Mouse (Mus musculus) C2C12 (cell line): ENCODE measurements around the gene Dock10. TPM values are rescaled to one million over a fixed set of nuclear protein-coding genes. Genes with fewer than 3 reads are reported as not detected.
"Not testable (repeated sequence)": the region's sequence is repeated elsewhere in the genome, so short reads cannot be mapped to it uniquely, and the experiment has no call there.

Experiments used
- H3K27me3 ChIP-seq: one replicate; pipeline ENCODE4 v1.6.1; 2011; ENCODE audit not compliant: control insufficient read depth, insufficient read depth, insufficient read length
- H3K36me3 ChIP-seq: one replicate; pipeline ENCODE4 v1.6.1; 2011; ENCODE audit not compliant: control insufficient read depth, insufficient read depth
- H3K4me3 ChIP-seq: one replicate; pipeline ENCODE4 v1.5.1; 2011; ENCODE audit warnings: mild to moderate bottlenecking, control low read depth; ENCODE audit not compliant: poor library complexity, insufficient read depth, severe bottlenecking
- H3K79me2 ChIP-seq: one replicate; pipeline ENCODE4 v1.6.1; 2011; ENCODE audit not compliant: control insufficient read depth, insufficient read depth
- H3K79me3 ChIP-seq: one replicate; pipeline ENCODE4 v1.6.1; 2011; ENCODE audit warnings: low read depth, control low read depth
- H3ac ChIP-seq: one replicate; pipeline ENCODE3; 2011; ENCODE audit warnings: low read depth; ENCODE audit not compliant: control insufficient read depth, insufficient read length
- CEBPB ChIP-seq: IDR thresholded peaks from one replicate; pipeline ENCODE4 v1.6.1; 2011; ENCODE audit warnings: low read depth, mild to moderate bottlenecking, control low read depth, moderate library complexity
- CTCF ChIP-seq: IDR thresholded peaks from one replicate; pipeline ENCODE4 v1.5.1; 2011; ENCODE audit not compliant: control insufficient read depth, insufficient read depth, insufficient read length
- FOSL1 ChIP-seq: IDR thresholded peaks from one replicate; pipeline ENCODE4 v1.8.0; 2011; ENCODE audit warnings: mild to moderate bottlenecking, low read length; ENCODE audit not compliant: poor library complexity, insufficient read depth, severe bottlenecking
- MAX ChIP-seq: IDR thresholded peaks from one replicate; pipeline ENCODE4 v1.6.1; 2011; ENCODE audit warnings: mild to moderate bottlenecking, control low read depth
- MYOD1 ChIP-seq: IDR thresholded peaks from one replicate; pipeline ENCODE4 v1.6.1; 2011; ENCODE audit warnings: low read depth; ENCODE audit not compliant: control insufficient read depth, insufficient read length
- MYOG ChIP-seq: IDR thresholded peaks from one replicate; pipeline ENCODE4 v1.6.1; 2011; ENCODE audit not compliant: control insufficient read depth, insufficient read length; ENCODE audit errors: extremely low read depth
- USF1 ChIP-seq: IDR thresholded peaks from one replicate; pipeline ENCODE4 v1.6.1; 2011; ENCODE audit warnings: low read depth, mild to moderate bottlenecking, control low read depth, moderate library complexity
- polyA plus RNA-seq: library from polyadenylated mRNA; unstranded; fragments of >200 nt; fragmentation: generic; extraction: Trizol; gene quantifications from one replicate; pipeline ENCODE4 v1.2.1, GENCODE M21; 2012; ENCODE audit warnings: missing spikeins

Gene Dock10
- polyA plus RNA-seq, 1 experiment = 0.20 TPM

DNA sequence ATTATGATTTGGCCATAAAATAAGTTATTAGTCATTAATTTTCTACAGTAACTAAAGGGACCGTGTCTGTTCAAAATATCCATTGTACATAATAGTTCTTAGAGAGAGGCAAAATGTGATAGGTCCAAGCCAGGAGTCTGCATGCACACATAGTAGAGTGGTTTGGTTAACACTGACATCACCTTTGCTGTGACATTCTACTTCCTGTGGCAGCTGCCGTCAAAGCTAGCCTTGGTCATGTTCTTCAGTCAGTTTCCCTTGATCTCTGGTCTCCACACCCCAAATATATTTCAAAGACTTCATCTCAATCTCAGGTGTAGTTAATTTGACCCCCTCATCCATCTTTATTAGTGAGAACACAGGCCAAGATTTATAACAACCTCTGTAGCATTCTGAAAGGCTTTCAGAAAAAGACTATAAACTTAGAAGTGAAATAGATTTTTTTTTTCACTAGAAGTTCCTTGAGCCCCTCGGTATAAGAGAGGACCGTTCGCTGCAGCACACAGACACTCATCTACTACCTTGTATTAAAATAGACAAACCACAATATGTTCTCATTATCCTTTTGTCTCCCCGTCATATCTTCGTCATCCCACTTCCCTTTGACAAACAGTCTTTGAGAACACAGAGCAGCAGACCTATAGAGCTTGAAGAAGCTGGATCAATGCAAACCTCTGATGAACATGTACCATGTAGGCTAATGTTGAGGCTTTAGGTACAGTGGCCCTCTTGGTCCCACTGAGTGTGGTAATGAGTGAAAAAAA lies 2.8 kb downstream of the Dock10 start:
- Histone ChIP-seq H3K79me2 (no peaks in the 10 kb centered on the region), H3K27me3 (peaks cover 4% of the 10 kb centered on the region), H3K36me3 (no peaks in the 10 kb centered on the region), H3ac (no peak overlapping the region), H3K4me3 (no peak overlapping the region), H3K79me3 (no peaks in the 10 kb centered on the region)
- TF ChIP-seq MYOD1 (no peak), MAX (no peak), CTCF (no peak), USF1 (no peak), CEBPB (no peak), FOSL1 (no peak), MYOG (no peak)

DNA sequence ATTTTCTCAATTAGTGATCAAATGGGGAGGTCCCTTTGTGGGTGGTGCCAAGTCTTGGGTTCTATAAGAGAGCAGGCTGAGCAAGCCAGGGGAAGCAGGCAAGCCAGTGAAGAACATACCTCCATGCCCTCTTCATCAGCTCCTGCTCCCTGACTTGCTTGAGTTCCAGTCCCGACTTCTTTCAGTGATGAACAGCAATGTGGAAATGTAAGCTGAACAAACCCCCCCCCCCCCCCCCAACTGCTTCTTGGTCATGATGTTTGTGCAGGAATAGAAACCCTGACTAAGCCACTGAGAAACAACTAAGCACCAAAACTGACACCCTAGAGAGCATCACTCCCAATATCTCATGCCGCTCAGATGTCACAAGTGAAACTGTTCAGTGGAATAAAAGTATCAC lies 9.2 kb downstream of the Dock10 start:
- not testable (repeated sequence) for H3ac ChIP-seq, H3K79me2 ChIP-seq, H3K27me3 ChIP-seq, H3K36me3 ChIP-seq, H3K4me3 ChIP-seq, H3K79me3 ChIP-seq

- Histone ChIP-seq H3K36me3 (no peaks in the 10 kb centered on the region), H3K79me3 (no peaks in the 10 kb centered on the region), H3ac (no peak overlapping the region), H3K4me3 (no peak overlapping the region), H3K27me3 (no peaks in the 10 kb centered on the region), H3K79me2 (no peaks in the 10 kb centered on the region)
- no peak for TF ChIP-seq MYOD1
- no peak for TF ChIP-seq CEBPB
- TF ChIP-seq MYOG = no peak
- TF ChIP-seq FOSL1 = no peak
- no peak for TF ChIP-seq USF1
- no peak for TF ChIP-seq MAX
- no peak for TF ChIP-seq CTCF
Observed at GRCm38 (mm10) chr1:80746691-80747463, 11.4 kb downstream of the Dock10 start.

DNA sequence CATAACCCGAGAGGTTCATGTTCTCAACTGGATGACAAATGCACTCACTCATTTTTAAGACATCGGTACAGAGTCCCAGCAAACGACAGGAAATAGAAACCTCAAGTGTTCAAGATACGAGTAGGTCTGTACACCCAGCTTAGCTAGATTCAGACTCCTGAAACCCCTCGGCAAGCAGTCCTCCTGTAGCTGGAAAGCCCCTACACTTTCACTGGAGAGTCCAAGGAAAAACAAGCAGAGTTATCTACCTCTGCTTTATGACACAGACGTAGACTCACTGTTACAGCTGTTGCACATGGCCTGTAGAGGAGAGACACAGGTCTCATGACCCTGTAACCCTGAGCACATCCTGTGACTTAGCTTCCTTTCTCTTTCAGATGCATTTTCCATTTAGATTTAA lies 12.1 kb downstream of the Dock10 start:
- Histone ChIP-seq H3K36me3 (no peaks in the 10 kb centered on the region), H3ac (no peak overlapping the region), H3K79me2 (no peaks in the 10 kb centered on the region), H3K27me3 (no peaks in the 10 kb centered on the region), H3K79me3 (no peaks in the 10 kb centered on the region), H3K4me3 (no peak overlapping the region)
- TF ChIP-seq MYOG = no peak
- TF ChIP-seq CEBPB = no peak
- TF ChIP-seq MYOD1 = no peak
- TF ChIP-seq FOSL1 = no peak
- no peak for TF ChIP-seq MAX
- TF ChIP-seq CTCF = no peak
- no peak for TF ChIP-seq USF1

GRCm38 (mm10) chr1:80739472-80739871 lies 18.9 kb downstream of the Dock10 start:
- no peaks in the 10 kb centered on the region for H3K79me3 ChIP-seq
- H3ac ChIP-seq = no peak overlapping the region
- H3K27me3 ChIP-seq = no peaks in the 10 kb centered on the region
- H3K4me3 ChIP-seq = no peak overlapping the region
- no peaks in the 10 kb centered on the region for H3K79me2 ChIP-seq
- TF ChIP-seq MAX = no peak
- no peak for TF ChIP-seq CEBPB
- no peak for TF ChIP-seq MYOD1
- TF ChIP-seq MYOG = no peak
- no peak for TF ChIP-seq CTCF
- TF ChIP-seq FOSL1 = no peak
- TF ChIP-seq USF1 = no peak
- H3K36me3 ChIP-seq = no peaks in the 10 kb centered on the region
